Mouse (Mus musculus) induced T-regulatory cell, adult 2 months (primary cell): ENCODE results near the gene Araf.

Experiments
- DNase-seq: peaks from one replicate; pipeline ENCODE4 v3.0.0-alpha.2; 2012; ENCODE audit warnings: low read depth

Gene Araf

DNA sequence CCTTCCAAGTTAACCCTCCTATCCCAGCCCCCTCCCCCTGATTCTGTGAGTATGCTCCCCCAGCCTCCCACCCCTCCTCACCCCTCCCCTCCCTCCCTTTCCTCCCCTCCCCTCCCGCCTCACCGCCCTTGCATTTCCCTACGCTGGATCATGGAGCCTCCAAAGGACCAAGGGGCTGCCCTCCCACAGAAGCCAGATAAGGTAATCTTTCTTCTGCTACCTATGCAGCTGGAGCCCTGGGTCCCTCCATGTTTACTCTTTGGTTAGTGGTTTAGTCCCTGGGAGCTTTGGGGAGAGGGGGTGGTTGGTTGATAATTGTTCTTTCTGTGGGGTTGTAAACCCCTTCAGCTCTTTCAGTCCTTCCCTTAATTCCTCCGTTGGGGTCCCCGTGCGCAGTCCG is at the start of gene Araf:
Gene Araf (plus strand): TSS at position 134 of the 400 bp plus-strand sequence.
- DNase-seq, result no peak

DNA sequence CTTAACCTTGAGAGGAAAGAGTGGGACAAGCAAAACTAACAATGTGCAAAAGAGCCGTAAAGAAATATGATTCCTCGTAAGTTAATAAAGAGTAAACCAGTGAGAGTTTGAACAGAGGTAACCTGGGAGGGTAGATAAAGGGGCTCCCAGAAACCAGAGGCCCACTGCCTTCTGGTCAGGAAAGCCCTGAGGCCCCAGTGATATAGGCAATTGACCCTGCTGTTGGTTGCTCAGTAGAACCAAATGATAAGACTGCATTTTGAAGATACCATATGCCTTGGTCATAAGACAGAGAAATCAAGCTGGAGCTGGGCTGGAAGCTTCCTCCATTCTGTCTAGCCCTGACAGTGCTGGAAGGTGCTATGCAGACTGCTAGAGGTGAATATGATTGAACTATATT is 48.8 kb upstream of the Araf start:
- DNase-seq, result no peak

DNA sequence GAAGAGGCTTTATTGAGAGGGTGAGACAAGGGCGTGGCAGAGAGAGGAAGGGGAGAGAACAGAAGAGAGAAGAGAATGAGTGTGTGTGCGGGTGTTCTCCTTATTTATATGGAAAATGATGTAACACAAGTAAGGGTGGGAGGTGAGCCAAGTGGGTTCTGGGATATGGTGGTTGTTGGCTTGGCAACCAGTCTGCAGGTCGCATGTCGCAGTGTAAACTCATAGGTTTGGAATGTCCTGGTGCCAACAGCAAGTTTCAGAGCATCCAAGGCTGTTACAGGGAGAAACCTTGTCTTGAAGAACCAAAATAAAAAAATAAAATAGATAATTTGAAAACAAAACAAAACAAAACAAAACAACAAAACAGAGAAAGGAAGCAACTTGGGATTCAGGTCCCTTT is 36.4 kb upstream of the Araf start:
- DNase-seq, result no peak

DNA sequence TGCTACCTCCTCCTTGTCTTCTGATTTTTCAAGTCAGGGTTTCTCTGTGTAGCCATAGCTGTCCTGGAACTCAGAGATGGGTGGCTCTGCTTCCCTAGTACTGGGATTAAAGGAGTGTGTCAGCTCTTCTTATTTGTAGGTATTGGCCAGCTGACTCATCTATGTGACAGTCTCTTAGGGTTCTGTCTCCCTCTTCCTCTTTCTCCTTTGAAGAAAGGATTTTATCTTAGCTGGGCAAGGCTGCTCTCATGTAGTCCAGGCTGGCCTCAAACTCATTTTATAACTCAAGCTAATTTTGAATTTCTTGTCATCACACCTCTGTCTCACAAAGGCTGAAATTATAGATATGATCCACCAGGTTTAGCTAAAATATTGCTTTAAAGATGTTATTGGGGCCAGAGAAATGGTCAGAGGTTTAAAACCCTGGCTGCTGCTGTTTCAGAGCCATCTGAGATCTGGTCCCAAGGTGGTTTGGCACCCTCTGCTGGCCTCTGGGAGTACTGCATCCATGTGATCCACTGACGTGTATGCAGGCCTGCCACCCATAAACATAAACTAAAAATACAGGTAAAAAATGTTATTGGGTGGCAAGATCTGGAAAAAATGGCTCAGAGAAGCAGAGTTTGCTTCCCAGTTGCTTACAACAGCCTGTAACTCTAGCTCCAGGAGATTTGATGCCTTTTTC is 26.8 kb upstream of the Araf start:
- DNase-seq, result peak; percentile 89

DNA sequence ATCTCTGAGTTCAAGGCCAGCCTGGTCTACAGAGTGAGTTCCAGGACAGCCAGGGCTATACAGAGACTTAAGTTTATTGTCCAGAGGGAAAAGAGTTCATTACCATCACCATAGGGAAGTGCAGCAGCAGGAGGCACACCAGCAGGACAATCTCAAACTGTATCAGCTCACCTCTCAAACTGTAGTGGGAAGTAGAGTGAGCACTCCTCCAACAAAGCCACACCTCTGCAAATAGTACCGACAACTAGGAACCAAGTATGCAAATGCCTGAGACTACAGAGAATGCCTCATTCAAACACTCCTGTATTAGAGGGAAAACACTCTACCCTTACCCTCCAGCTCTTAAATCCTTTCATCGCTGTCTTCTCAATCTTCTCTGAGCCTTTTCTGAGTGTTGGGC is 25.9 kb upstream of the Araf start:
- peak; percentile 56 for DNase-seq

DNA sequence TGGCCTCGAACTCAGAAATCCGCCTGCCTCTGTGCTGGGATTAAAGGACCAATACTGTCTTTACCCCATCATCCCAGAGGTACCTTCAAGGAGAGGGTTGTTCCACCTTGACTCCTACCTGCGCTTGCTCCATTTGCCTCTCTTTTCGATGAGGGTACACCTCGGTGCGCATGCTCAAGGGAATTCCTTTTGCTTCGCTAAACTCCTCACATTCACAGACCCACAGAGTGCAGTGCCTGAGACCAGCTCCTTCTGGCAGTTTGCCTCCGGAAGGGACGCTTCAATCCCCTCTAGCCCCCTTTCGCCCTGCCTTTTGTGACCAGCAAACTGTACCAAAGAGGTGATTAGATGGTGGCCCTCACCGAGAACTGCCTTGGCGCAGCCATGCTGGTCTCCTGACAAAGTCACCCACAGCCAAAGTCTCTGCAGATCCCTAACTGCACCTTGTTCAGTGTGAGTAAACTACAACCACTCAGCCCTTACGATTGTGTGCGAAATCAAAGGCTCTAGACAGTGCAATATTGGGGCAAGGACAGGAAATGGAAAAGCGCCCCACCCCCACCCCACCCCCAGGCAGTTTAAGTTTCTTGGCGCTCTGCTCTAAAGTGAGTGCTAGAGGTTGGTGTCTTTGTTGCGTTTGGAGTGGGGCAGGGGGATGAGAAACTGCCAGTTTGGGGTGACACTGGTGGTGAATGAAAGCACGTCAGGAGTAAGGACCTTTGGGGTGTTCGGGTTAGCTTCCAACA is 22.2 kb upstream of the Araf start:
- DNase-seq, result peak; percentile 49

DNA sequence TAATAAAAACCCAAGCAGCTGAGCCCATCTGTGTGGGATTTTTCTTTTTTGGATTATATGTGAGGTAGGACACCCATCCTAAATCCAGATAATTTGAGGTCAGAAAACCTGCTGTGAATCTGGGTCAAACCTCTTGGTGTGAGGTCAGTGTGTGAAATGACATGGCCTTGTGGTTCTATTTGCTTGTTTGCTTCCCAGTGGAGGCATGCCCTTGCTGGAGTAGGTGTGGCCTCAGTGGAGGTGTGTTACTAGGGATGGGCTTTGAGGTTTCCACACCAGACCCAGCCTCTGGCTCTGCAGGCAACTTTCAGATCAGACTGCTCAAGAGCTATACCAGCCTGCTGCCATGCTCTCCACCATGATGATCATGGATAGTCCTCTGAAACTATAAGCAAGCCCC is 20.0 kb upstream of the Araf start:
- DNase-seq, result no peak

DNA sequence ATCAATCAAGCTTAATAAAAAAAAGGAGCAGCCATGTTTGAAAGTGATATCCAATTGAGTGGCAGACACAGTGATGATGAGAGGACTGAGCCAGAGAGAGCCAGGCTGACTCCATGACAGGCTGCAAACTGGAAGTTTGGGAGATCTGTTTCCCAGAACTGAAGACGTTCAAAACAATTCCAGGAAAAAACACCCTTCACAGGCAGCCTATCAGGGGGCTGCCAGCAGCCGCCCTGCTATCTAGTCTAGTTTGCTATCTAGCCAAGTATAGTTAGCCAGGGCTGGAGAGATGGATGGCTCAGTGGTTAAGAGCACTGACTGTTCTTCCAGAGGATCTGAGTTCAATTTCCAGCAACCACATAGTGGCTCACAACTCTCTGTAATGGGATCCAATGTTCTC is 10.3 kb upstream of the Araf start:
- no peak for DNase-seq

DNA sequence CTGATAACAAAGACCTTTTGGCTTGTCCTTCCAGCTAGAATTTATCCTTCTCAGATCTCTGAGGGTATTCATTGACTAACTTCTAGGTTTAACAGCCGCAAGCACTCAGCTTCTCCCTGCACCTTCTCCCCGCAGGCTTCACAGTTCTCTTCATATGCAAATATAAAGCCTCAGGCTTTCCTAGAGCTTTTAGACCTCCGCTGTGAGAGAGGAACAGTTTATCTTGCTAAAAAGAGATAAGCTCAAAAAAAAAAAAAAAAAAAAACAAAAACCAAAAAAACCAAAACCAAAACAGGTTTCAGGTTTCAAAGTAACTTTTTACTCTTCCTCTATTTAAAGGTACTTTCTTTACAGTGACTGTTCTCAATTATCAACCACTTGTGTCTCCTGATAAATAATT is 5.2 kb upstream of the Araf start:
- no peak for DNase-seq

DNA sequence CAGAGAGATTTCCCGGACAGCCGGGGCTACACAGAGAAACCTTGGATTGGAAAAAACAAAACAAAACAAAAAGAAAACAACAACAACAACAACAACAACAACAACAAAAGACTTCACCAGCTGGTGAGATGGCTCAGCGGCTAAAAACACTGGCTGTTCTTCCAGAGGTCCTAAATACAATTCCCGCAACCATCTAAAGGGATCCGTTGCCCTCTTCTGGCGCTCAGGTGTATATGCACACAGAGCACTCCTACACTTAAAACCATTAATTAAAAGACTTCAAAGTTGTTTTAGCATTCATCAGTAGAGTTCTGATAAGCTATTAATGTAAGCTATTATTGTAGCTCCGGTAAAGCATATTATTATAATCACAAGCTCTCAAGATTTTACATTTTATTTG is 4.4 kb upstream of the Araf start:
- DNase-seq, result peak; percentile 49

DNA sequence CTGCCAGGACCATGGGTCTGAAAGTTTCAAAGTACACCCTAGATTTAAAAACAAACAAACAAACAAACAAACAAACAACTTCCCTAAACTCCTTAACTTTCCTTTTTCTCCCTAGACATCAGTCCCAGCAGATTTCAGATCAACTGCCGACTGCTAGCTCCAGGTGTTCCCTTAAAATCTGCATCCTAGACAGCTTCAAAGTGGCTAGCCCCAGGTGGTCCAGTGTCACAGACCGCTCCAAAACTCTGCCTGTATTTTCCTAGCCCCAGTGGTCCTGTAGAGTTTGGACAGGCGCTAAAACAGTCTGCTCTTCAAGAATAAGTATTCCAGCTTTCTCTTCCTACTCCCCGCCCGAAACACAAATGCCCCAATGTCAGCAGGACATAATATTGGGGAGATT is 3.4 kb upstream of the Araf start:
- no peak for DNase-seq

DNA sequence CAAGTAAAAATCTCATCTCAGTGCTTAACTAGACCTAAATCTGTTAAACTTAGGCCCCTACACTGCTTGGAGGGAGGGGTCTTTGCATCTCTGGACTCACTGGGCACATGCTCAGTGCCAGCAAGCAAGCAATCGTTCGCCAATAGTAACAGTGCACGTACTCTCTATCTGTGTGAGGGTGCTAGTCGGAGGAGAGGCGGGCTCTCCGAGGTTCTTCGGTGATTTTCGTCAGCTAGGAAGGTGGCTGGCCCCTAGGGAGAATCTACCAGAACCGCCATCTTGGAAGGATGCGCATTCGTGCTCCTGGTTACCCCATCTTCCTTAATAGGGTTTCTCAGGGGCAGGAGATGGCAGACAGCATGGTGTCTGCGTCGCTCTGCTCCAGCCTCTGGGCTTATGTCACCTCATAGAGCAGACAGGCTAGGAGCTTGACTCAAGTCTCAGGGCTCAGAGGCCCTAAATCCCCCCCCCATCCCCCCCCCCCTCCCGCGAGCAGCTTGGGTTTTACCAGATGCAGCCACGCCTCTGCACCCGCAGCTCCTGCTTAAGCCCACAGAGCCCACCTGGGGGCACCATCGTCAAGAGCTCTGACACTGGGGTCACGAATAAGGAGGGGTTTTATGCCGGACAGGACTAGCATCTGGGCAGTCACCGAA is 655 bp downstream of the Araf start:
- DNase-seq, result peak; percentile 82

DNA sequence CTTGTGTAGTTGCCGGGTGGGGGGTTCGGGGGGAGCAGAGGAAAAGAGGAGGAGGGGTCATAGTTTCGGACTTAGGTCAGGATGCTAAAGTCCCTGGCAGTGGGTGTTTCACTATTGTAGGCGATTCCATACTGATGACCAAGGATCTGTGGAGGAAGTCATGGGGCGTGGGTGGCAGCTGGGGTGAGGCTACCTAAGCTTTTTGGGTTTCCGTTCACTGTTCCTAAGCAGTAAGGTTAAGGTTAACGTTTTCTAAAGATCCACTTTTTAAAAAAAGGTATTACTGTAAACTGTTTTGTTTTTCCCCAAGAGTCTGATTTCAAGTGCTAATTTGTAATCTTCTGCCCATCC is 1.2 kb downstream of the Araf start:
- DNase-seq, result peak; percentile 56

DNA sequence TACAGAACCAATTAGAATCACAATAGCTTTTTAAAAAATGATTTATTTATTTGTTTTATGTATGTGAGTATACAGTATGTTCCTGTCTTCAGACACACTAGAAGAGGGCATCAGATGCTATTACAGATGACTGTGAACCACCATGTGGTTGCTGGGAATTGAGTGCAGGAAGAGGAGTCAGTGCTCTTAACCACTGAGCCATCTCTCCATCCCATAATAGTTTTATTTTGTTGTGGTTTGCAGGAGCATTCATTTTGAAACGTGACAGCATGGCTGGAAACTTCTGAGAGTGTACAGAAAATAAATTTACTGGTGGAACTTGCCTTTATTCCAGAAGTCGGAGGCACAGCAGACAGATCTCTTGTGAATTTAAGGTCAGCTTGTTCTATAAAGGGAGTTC is 3.8 kb downstream of the Araf start:
- DNase-seq, result peak; percentile 62

DNA sequence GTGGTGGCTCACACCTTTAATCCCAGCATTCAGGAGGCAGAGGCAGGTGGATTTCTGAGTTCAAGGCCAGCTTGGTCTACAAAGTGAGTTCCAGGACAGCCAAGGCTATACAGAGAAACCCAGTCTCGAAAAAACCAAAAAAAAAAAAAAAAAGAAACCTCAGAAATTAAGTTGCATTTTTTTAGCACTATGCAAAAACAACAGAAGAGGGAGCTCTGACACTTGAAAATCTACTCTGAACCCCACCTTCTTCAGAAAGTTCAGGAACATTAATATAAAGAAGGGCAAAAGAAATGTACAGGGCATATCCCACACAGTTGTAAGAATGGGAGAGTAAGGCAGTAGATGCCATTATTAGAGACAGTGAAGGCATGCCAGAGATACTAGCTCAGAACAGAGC is 6.7 kb downstream of the Araf start:
- DNase-seq, result peak; percentile 56

DNA sequence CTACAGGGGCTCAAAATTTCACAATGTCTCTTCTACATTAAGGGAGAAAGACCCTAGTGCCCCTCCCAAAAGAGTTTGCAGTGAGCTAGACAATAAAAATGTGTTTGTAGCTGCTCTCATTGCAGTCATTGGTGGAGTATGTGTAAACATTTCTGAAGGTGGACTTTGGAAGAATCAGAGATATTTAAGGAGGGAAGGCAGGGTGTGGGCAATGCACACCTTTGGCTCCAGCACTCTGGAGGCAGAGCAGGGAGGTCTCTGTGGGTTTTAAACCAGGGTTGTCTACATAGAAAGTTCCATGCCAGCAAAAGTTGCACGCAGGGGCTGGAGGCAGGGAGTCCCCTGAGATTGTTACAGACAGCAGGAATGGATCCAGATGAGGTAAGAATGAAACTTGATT is 8.7 kb downstream of the Araf start:
- DNase-seq, result no peak

DNA sequence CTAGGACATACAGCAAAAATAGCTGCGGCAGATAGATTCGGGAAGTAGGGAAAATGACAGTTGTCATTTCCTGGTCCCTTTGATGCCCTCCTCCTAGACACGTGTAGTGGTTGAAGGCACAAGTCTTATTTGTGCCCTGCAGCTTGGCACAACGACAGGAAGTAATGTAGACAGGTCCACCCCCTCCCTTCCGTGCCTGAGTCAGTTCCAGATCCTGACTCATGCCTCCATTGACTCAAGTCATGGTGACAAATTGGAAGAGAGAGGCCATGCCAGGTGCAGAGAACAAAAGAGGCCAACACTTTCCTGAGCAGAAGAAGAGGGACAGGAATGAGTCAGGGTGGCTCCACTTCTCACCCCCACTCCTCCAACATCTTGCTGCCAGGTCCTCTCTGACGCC is 19.4 kb downstream of the Araf start:
- peak; percentile 67 for DNase-seq

DNA sequence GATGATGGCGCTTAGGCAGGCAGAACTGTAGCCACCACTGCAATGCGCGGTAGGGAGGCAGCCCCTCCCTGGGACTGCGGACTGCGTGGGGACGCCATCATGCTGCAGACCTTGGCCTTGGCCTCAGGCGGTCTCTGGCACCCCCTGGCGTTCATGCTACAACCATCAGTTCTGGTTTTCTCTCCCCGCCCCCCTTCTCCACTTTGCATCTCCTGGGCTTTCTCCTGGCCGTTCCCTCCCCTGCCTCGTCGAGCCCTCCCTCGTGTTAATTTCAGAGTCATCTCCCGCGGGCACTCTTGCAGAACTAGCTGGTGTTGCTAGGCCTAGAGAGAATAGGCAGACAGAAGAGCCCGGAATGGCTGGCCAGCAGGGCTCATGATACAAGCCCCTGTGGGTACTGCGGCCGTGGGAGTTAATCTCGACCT is 21.6 kb downstream of the Araf start:
- peak; percentile 89 for DNase-seq

DNA sequence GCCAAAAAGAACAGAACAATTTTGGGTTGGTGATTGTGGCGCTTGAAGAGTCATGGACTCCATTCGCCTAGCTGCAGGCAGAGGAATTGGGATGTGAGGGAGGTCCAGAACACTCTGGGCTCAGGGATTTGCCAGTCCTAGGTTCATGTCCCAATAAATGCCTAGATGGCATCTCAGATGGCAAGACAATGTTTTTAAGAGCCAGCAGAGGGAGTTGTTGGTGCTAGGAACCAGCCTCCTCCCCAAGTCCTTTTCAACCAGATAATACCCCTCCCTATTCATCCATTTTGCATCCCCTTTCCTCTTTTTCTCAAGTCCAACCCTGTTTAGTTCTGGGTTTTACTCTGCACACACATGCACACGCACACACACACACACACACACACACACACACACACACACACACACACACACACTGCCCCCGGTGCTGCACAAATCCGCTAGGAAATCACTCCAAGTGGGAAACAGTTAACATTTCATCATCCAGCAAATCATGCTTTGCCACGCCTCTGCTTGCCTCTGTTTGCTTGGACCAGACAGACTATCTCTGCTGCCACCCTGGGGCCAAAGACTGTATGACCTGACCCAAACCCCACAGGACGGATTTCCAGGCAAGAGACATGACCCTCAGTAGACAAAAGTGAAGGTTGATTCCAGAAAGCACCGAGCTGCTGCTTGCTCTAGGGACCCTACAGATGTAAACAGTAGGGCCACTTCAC is 22.3 kb downstream of the Araf start:
- DNase-seq, result peak; percentile 68

DNA sequence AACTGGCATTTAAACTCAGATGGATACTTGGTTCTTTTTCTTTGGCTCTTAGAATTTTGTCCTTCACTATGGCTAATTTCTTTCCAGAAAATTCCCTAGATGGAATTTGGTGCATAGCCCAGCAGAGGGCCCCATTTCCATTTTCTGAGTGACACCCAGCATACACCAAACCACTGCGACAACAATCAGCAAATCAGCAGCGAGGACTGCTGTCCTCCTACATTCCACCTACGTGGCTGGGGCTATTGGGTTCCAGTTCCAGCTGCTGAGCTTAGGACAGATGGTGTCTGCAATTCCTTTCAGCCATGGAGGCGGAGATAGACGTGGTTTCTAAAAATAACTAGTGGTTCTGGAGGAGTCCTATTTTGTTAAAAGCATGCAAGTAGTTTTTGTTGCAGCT is 31.3 kb downstream of the Araf start:
- no peak for DNase-seq

DNA sequence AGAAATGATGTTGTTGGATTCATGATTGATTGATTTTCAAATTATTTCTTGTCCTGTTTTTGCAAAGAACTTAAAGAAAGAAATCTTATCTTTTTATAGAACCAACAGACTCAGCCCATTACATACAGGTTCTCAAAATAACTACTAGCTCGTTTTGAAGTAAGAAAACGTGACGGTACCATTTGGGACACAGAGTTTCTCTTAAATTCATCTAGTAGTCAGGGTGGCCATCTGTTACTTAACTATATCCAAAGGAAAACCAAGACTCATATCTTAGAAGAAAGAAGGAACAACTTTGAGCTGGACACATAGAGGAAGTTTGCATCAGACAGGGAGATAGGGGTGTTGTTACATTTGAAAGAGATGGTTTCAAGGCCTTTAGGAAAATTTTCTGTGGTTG is 49.6 kb downstream of the Araf start:
- DNase-seq, result no peak

DNA sequence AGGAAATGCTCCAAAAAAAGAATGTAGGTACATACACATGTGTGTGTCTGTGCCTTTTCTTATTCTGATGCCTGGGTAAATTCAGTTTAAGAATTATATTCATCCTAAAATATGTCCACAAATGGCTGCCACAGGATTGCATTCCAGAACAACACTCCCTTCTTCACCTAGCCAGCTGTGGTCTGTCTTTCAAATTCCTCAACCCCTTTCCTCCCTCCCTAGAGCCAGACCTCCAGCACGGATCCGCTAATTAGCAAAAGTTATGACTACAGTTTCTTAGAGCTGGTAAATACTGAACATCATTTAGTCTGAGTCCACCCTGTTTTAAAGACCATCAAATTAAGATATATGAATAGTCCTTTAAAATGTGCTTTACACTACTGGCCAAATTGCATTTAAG is 50.2 kb downstream of the Araf start:
- no peak for DNase-seq
